Mouse (Mus musculus) hindbrain, embryonic 13.5 days (tissue): ENCODE results near the gene Sgsm1. TPM values are rescaled to one million over a fixed set of nuclear protein-coding genes. Genes with fewer than 3 reads are reported as not detected.
"Not testable (repeated sequence)": the region's sequence is repeated elsewhere in the genome, so short reads cannot be mapped to it uniquely, and the experiment has no call there.

Experiments used
- ATAC-seq: fragments of 200-750 bp; cut with Nextera tagmentation; 2 replicates; pipeline ENCODE4 v1.8.0; 2017; ENCODE audit warnings: moderate TSS enrichment; ENCODE audit not compliant: low FRiP score
- H3K27ac ChIP-seq: fragments of 300-500 bp; sonication (generic); 2 replicates; pipeline ENCODE4 v1.5.1; 2015; ENCODE audit warnings: inconsistent platforms, mild to moderate bottlenecking, moderate library complexity
- H3K27me3 ChIP-seq: fragments of 300-500 bp; sonication (generic); 2 replicates; pipeline ENCODE4 v1.6.1; 2015; ENCODE audit warnings: mild to moderate bottlenecking, inconsistent platforms
- H3K36me3 ChIP-seq: fragments of 300-500 bp; sonication (generic); 2 replicates; pipeline ENCODE4 v1.6.1; 2015; ENCODE audit warnings: mild to moderate bottlenecking, inconsistent platforms
- H3K4me1 ChIP-seq: fragments of 300-500 bp; sonication (generic); replicated peaks from 2 replicates; pipeline ENCODE4 v1.6.1; 2015; ENCODE audit warnings: inconsistent platforms
- H3K4me2 ChIP-seq: fragments of 300-500 bp; sonication (generic); 2 replicates; pipeline ENCODE4 v1.6.1; 2015; ENCODE audit warnings: inconsistent platforms, mild to moderate bottlenecking, moderate library complexity
- H3K4me3 ChIP-seq: fragments of 300-500 bp; sonication (generic); 2 replicates; pipeline ENCODE4 v1.5.1; 2015; ENCODE audit warnings: mild to moderate bottlenecking, inconsistent platforms
- H3K9ac ChIP-seq: fragments of 300-500 bp; sonication (generic); 2 replicates; pipeline ENCODE4 v1.6.1; 2015; ENCODE audit warnings: mild to moderate bottlenecking, inconsistent platforms
- H3K9me3 ChIP-seq: fragments of 300-500 bp; sonication (generic); 2 replicates; pipeline ENCODE4 v1.6.1; 2016; ENCODE audit warnings: inconsistent platforms
- WGBS: fragments of 180-500 bp; shearing (Covaris S2); methylation state at CpG from one replicate; pipeline ENCODE4 v1.1.7; 2015; 5-methylcytosine and 5-hydroxymethylcytosine counted together
- polyA plus RNA-seq: library from polyadenylated mRNA; unstranded; fragments of >200 nt; fragmentation: Nextera tagmentation; extraction: Ambion mirVana; gene quantifications from 2 replicates; pipeline ENCODE4 v1.2.1, GENCODE M21; 2015

Gene Sgsm1
- 14.2 and 14.5 TPM in 2 replicates for polyA plus RNA-seq

GRCm38 (mm10) chr5:113310377-113311003, at the start of gene Sgsm1:
TSS of gene Sgsm1 (minus strand) at chr5:113310786.
- Histone ChIP-seq H3K36me3 (no peaks in the 10 kb centered on the region), H3K27me3 (peaks cover 15% of the 10 kb centered on the region), H3K27ac (peak within 1 kb of the TSS; percentile 82), H3K4me1 (peaks cover 51% of the 10 kb centered on the region), H3K9ac (peak within 1 kb of the TSS; percentile 92), H3K4me2 (peak within 1 kb of the TSS; percentile 92), H3K9me3 (no peaks in the 10 kb centered on the region), H3K4me3 (peak within 1 kb of the TSS; percentile 77)
- ATAC-seq: peak; percentile 67
- 2% methylated on average over 50 of the region's 53 CpGs for WGBS

- no peak for ATAC-seq
- WGBS: 8% methylated on average over 11 of the region's 11 CpGs
Observed at GRCm38 (mm10) chr5:113358833-113359232, 48.2 kb upstream of the Sgsm1 start.

GRCm38 (mm10) chr5:113357656-113358055, 47.1 kb upstream of the Sgsm1 start:
- Histone ChIP-seq H3K4me1 (peaks cover 39% of the 10 kb centered on the region), H3K9ac (no peak overlapping the region), H3K36me3 (no peaks in the 10 kb centered on the region), H3K4me2 (no peak overlapping the region), H3K9me3 (no peaks in the 10 kb centered on the region), H3K27ac (no peak overlapping the region), H3K4me3 (no peak overlapping the region), H3K27me3 (peaks cover 55% of the 10 kb centered on the region)
- 57% methylated on average over 3 of the region's 3 CpGs for WGBS
- ATAC-seq: no peak

More at GRCm38 (mm10) chr5:113358833-113359232, 48.2 kb upstream of the Sgsm1 start:
- Histone ChIP-seq H3K36me3 (no peaks in the 10 kb centered on the region), H3K4me3 (no peak overlapping the region), H3K9me3 (no peaks in the 10 kb centered on the region), H3K9ac (no peak overlapping the region), H3K27ac (no peak overlapping the region), H3K4me1 (peaks cover 35% of the 10 kb centered on the region), H3K4me2 (no peak overlapping the region), H3K27me3 (peaks cover 47% of the 10 kb centered on the region)

GRCm38 (mm10) chr5:113357186-113357585, 46.6 kb upstream of the Sgsm1 start, which contains the start of gene Aym1:
TSS of gene Aym1 (plus strand) at chr5:113357294.
- no peak within 1 kb of the TSS for H3K4me3 ChIP-seq
- no peak within 1 kb of the TSS for H3K27ac ChIP-seq
- no peak for ATAC-seq
- no peak within 1 kb of the TSS for H3K9ac ChIP-seq
- H3K4me2 ChIP-seq: no peak within 1 kb of the TSS
- no peaks in the 10 kb centered on the region for H3K9me3 ChIP-seq
- peaks cover 43% of the 10 kb centered on the region for H3K4me1 ChIP-seq
- H3K27me3 ChIP-seq: peaks cover 52% of the 10 kb centered on the region
- WGBS: 34% methylated on average over 3 of the region's 6 CpGs
- no peaks in the 10 kb centered on the region for H3K36me3 ChIP-seq

GRCm38 (mm10) chr5:113354311-113354710, 43.7 kb upstream of the Sgsm1 start:
- 52% methylated on average over 16 of the region's 16 CpGs for WGBS
- Histone ChIP-seq H3K36me3 (no peaks in the 10 kb centered on the region), H3K4me1 (peaks cover 65% of the 10 kb centered on the region), H3K27me3 (peaks cover 59% of the 10 kb centered on the region), H3K4me2 (0 out of 2 replicates have a peak overlapping the region, but pooled peaks have one; percentile 10), H3K27ac (no peak overlapping the region), H3K9ac (no peak overlapping the region), H3K4me3 (no peak overlapping the region), H3K9me3 (no peaks in the 10 kb centered on the region)
- ATAC-seq: no peak

- 66% methylated on average over 6 of the region's 6 CpGs for WGBS
- Histone ChIP-seq H3K27me3 (peaks cover 67% of the 10 kb centered on the region), H3K4me2 (no peak overlapping the region), H3K9ac (no peak overlapping the region), H3K36me3 (no peaks in the 10 kb centered on the region), H3K27ac (no peak overlapping the region), H3K4me3 (no peak overlapping the region), H3K9me3 (no peaks in the 10 kb centered on the region), H3K4me1 (peaks cover 68% of the 10 kb centered on the region)
- no peak for ATAC-seq
Observed at GRCm38 (mm10) chr5:113352636-113353035, 42.0 kb upstream of the Sgsm1 start.

GRCm38 (mm10) chr5:113351768-113352167, 41.2 kb upstream of the Sgsm1 start:
- Histone ChIP-seq H3K9ac (no peak overlapping the region), H3K27ac (no peak overlapping the region), H3K36me3 (no peaks in the 10 kb centered on the region), H3K4me1 (peaks cover 63% of the 10 kb centered on the region), H3K9me3 (no peaks in the 10 kb centered on the region), H3K4me2 (no peak overlapping the region), H3K27me3 (peaks cover 74% of the 10 kb centered on the region), H3K4me3 (no peak overlapping the region)
- 35% methylated on average over 3 of the region's 3 CpGs for WGBS
- peak; percentile 67 for ATAC-seq

- Histone ChIP-seq H3K9me3 (no peaks in the 10 kb centered on the region), H3K4me1 (peaks cover 66% of the 10 kb centered on the region), H3K4me2 (no peak overlapping the region), H3K4me3 (no peak overlapping the region), H3K27ac (peak overlapping the region; percentile 5), H3K27me3 (peaks cover 85% of the 10 kb centered on the region), H3K36me3 (no peaks in the 10 kb centered on the region), H3K9ac (no peak overlapping the region)
- 6% methylated on average over 7 of the region's 7 CpGs for WGBS
- no peak for ATAC-seq
Observed at GRCm38 (mm10) chr5:113349810-113350209, 39.2 kb upstream of the Sgsm1 start.

GRCm38 (mm10) chr5:113349226-113349625, 38.6 kb upstream of the Sgsm1 start:
- Histone ChIP-seq H3K36me3 (no peaks in the 10 kb centered on the region), H3K4me3 (no peak overlapping the region), H3K27me3 (peaks cover 87% of the 10 kb centered on the region), H3K9ac (no peak overlapping the region), H3K27ac (no peak overlapping the region), H3K9me3 (no peaks in the 10 kb centered on the region), H3K4me2 (no peak overlapping the region), H3K4me1 (peaks cover 66% of the 10 kb centered on the region)
- 9% methylated on average over 7 of the region's 7 CpGs for WGBS
- no peak for ATAC-seq

- H3K9ac ChIP-seq: no peak overlapping the region
- H3K4me2 ChIP-seq: no peak overlapping the region
- peaks cover 87% of the 10 kb centered on the region for H3K27me3 ChIP-seq
- WGBS: 14% methylated on average over 13 of the region's 13 CpGs
- H3K4me1 ChIP-seq: peaks cover 64% of the 10 kb centered on the region
- H3K9me3 ChIP-seq: no peaks in the 10 kb centered on the region
- H3K27ac ChIP-seq: no peak overlapping the region
- H3K4me3 ChIP-seq: no peak overlapping the region
- ATAC-seq: no peak
- H3K36me3 ChIP-seq: no peaks in the 10 kb centered on the region
Observed at GRCm38 (mm10) chr5:113348597-113348996, 38.0 kb upstream of the Sgsm1 start.

GRCm38 (mm10) chr5:113347593-113347992, 37.0 kb upstream of the Sgsm1 start:
- peak overlapping the region; percentile 10; the same call in 1 of the 2 replicates for H3K4me2 ChIP-seq
- no peaks in the 10 kb centered on the region for H3K36me3 ChIP-seq
- peaks cover 81% of the 10 kb centered on the region for H3K27me3 ChIP-seq
- H3K4me3 ChIP-seq: no peak overlapping the region
- H3K9me3 ChIP-seq: no peaks in the 10 kb centered on the region
- WGBS: 24% methylated on average over 12 of the region's 12 CpGs
- H3K27ac ChIP-seq: no peak overlapping the region
- ATAC-seq: no peak
- H3K4me1 ChIP-seq: peaks cover 59% of the 10 kb centered on the region
- no peak overlapping the region for H3K9ac ChIP-seq

GRCm38 (mm10) chr5:113346651-113347050, 36.1 kb upstream of the Sgsm1 start:
- H3K9me3 ChIP-seq, H3K4me3 ChIP-seq, ATAC-seq, H3K4me2 ChIP-seq, H3K36me3 ChIP-seq, H3K27ac ChIP-seq, H3K9ac ChIP-seq: not testable (repeated sequence)
- 51% methylated on average over 6 of the region's 6 CpGs for WGBS
- Histone ChIP-seq H3K4me1 (peaks cover 51% of the 10 kb centered on the region), H3K27me3 (peaks cover 84% of the 10 kb centered on the region)

- H3K27ac ChIP-seq: no peak overlapping the region
- peaks cover 82% of the 10 kb centered on the region for H3K27me3 ChIP-seq
- H3K4me1 ChIP-seq: peaks cover 44% of the 10 kb centered on the region
- no peak overlapping the region for H3K4me3 ChIP-seq
- 7% methylated on average over 11 of the region's 11 CpGs for WGBS
- no peak overlapping the region for H3K4me2 ChIP-seq
- no peaks in the 10 kb centered on the region for H3K36me3 ChIP-seq
- no peak for ATAC-seq
- no peak overlapping the region for H3K9ac ChIP-seq
- H3K9me3 ChIP-seq: no peaks in the 10 kb centered on the region
Observed at GRCm38 (mm10) chr5:113345781-113346180, 35.2 kb upstream of the Sgsm1 start.
